Comparison of ENCODE assay signal across 8 mouse cellular contexts in the genomic region with DNA sequence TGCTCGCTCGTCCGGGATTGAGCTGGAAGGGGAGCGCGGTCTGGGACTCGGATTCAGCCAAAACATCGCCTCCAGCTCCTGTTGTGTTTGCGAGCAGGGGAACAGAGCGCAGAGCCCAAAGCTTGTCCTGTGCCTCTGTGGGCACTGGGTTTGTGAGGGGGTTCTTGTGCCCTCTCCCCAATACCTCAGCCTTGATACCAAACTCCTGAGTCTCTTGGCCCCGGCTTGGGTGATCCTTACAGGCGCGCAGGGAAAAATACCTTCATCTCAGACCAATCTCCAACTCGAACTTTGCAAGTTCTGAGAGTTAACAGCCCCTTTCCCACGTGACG. TPM values are rescaled to one million over a fixed set of nuclear protein-coding genes. Genes with fewer than 3 reads are reported as not detected.
DNase-seq lines count a peak whose midpoint lies in the region; ATAC-seq and TF ChIP-seq lines count a peak whose summit lies in the region.

No protein-coding gene starts in this region.

- WGBS in spleen, adult 2 months = 10% methylated on average over 15 of the region's 15 CpGs
- under 1% methylated on average over 14 of the region's 15 CpGs for WGBS in limb, embryonic 14.5 days
- WGBS in stomach, embryonic 16.5 days = 1% methylated on average over 15 of the region's 15 CpGs

- no peak for TF ChIP-seq CTCF in spleen, adult 2 months (IDR thresholded peaks at IDR 0.05; ENCODE audit: extremely low read depth, insufficient read depth, insufficient read length, insufficient replicate concordance)

- no peak for ATAC-seq in erythroblast, adult 5-6 weeks (replicated peaks; ENCODE audit: low FRiP score, poor library complexity, severe bottlenecking)
- no peak for ATAC-seq in limb, embryonic 14.5 days (ENCODE audit: low FRiP score, low read depth)
- no peak for ATAC-seq in stomach, embryonic 16.5 days (ENCODE audit: insufficient read depth, low FRiP score)

- peak overlapping the region; percentile 32 for H3K4me3 ChIP-seq in erythroblast, embryonic 14.5 days (replicated peaks)
- H3K4me3 ChIP-seq in spleen, adult 2 months (ENCODE audit: extremely low read depth, insufficient read depth, insufficient read length) = peak overlapping the region; percentile 65; the same call in 1 of the 2 replicates
- peak overlapping the region; percentile 89 for H3K4me3 ChIP-seq in limb, embryonic 14.5 days (replicated peaks; ENCODE audit: low read length)
- peak overlapping the region; percentile 98 for H3K4me3 ChIP-seq in stomach, embryonic 16.5 days (replicated peaks; ENCODE audit: low read length)

- no peaks in the 10 kb centered on the region for H3K36me3 ChIP-seq in erythroblast, embryonic 14.5 days (ENCODE audit: control insufficient read depth)
- H3K36me3 ChIP-seq in spleen, adult 2 months (ENCODE audit: control insufficient read depth, insufficient read depth, low read length) = no peaks in the 10 kb centered on the region
- H3K36me3 ChIP-seq in limb, embryonic 14.5 days (ENCODE audit: control insufficient read depth, insufficient read depth, low read length) = no peaks in the 10 kb centered on the region
- no peaks in the 10 kb centered on the region for H3K36me3 ChIP-seq in stomach, embryonic 16.5 days (ENCODE audit: control insufficient read depth, insufficient read depth, low read length)

- H3K27me3 ChIP-seq in erythroblast, embryonic 14.5 days (ENCODE audit: control insufficient read depth) = peaks cover 63% of the 10 kb centered on the region
- H3K27me3 ChIP-seq in spleen, adult 2 months (ENCODE audit: control insufficient read depth, insufficient read depth, low read length) = peaks cover 5% of the 10 kb centered on the region
- no peaks in the 10 kb centered on the region for H3K27me3 ChIP-seq in limb, embryonic 14.5 days (ENCODE audit: control insufficient read depth, insufficient read depth, low read length)
- H3K27me3 ChIP-seq in stomach, embryonic 16.5 days (ENCODE audit: control insufficient read depth, insufficient read depth, low read length) = no peaks in the 10 kb centered on the region

- peak overlapping the region; percentile 88 for H3K4me2 ChIP-seq in limb, embryonic 14.5 days (replicated peaks; ENCODE audit: low read depth, low read length, severe bottlenecking)
- peak overlapping the region; percentile 85 for H3K4me2 ChIP-seq in stomach, embryonic 16.5 days (ENCODE audit: low read depth, low read length)

- no peaks in the 10 kb centered on the region for H3K9me3 ChIP-seq in erythroblast, embryonic 14.5 days (ENCODE audit: control insufficient read depth, low read length)
- H3K9me3 ChIP-seq in limb, embryonic 14.5 days (ENCODE audit: control insufficient read depth, low read length) = no peaks in the 10 kb centered on the region
- no peaks in the 10 kb centered on the region for H3K9me3 ChIP-seq in stomach, embryonic 16.5 days (replicated peaks; ENCODE audit: control insufficient read depth, low read length)

- H3K27ac ChIP-seq in spleen, adult 2 months (ENCODE audit: insufficient read depth, low read length) = peak overlapping the region; percentile 61; the same call in 1 of the 2 replicates
- H3K27ac ChIP-seq in limb, embryonic 14.5 days (replicated peaks; ENCODE audit: low read depth, low read length) = peak overlapping the region; percentile 98
- H3K27ac ChIP-seq in stomach, embryonic 16.5 days (ENCODE audit: low read length) = peak overlapping the region; percentile 99

- no peak for DNase-seq in spleen, adult 2 months (ENCODE audit: low read depth in 1 of 2, low spot score in 2 of 2)
- no peak for DNase-seq in spleen, postnatal 14 days (ENCODE audit: low spot score in 2 of 2)
- DNase-seq in limb, embryonic 14.5 days (ENCODE audit: low spot score) = no peak
- no peak for DNase-seq in frontal cortex, postnatal 25 days (ENCODE audit: low spot score in 2 of 2)
- no peak for DNase-seq in frontal cortex, adult 2 months (ENCODE audit: extremely low spot score in 1 of 2, low spot score in 1 of 2)

- TF ChIP-seq POLR2A in spleen, adult 2 months (IDR thresholded peaks at IDR 0.05; ENCODE audit: low read depth, low read length) = no peak
- TF ChIP-seq POLR2A in limb, embryonic 14.5 days (IDR thresholded peaks at IDR 0.05; ENCODE audit: borderline replicate concordance, extremely low read depth, insufficient read depth, insufficient read length) = no peak

- peak overlapping the region; percentile 90 for H3K9ac ChIP-seq in limb, embryonic 14.5 days (ENCODE audit: low read depth, low read length, severe bottlenecking)
- peak overlapping the region; percentile 96 for H3K9ac ChIP-seq in stomach, embryonic 16.5 days (ENCODE audit: low read length)

- H3K4me1 ChIP-seq in erythroblast, embryonic 14.5 days (ENCODE audit: control insufficient read depth) = no peaks in the 10 kb centered on the region
- no peaks in the 10 kb centered on the region; the same call in 1 of the 2 replicates for H3K4me1 ChIP-seq in spleen, adult 2 months (ENCODE audit: control insufficient read depth, insufficient read depth, insufficient read length)
- H3K4me1 ChIP-seq in limb, embryonic 14.5 days (ENCODE audit: control insufficient read depth, insufficient read depth, low read length) = peaks cover 47% of the 10 kb centered on the region
- H3K4me1 ChIP-seq in stomach, embryonic 16.5 days (ENCODE audit: control insufficient read depth, insufficient read depth, low read length) = peaks cover 35% of the 10 kb centered on the region

RNA-seq across cellular contexts. Expression of a gene that starts 0.7 kb away (rescaled TPM):
- polyA plus RNA-seq in erythroblast, embryonic 14.5 days (2012) = 0.01 TPM in 1 of 2 replicates, not detected in the other
- total RNA-seq in erythroblast, adult 5-6 weeks (2015; ENCODE audit: low replicate concordance) = 0.84 and 1.5 TPM in 2 replicates
- total RNA-seq in erythroblast, adult 5-6 weeks (2017; ENCODE audit: low replicate concordance) = 0.56 and 1.3 TPM in 2 replicates
- 7.1 and 11.2 TPM in 2 replicates for polyA plus RNA-seq in spleen, adult 2 months (2012; rRNA removed)
- 21.8 and 25.1 TPM in 2 replicates for polyA plus RNA-seq in limb, embryonic 14.5 days (2012; rRNA removed)
- polyA plus RNA-seq in limb, embryonic 14.5 days (2014; fragmentation: Nextera tagmentation; extraction: Ambion mirVana) = 16.1 and 16.4 TPM in 2 replicates
- polyA plus RNA-seq in stomach, embryonic 16.5 days (2015; fragmentation: Nextera tagmentation; extraction: Ambion mirVana) = 8.4 and 8.7 TPM in 2 replicates
- polyA plus RNA-seq in frontal cortex, adult 2 months (2012; rRNA removed) = 6.4 and 6.8 TPM in 2 replicates

RNA-seq across cellular contexts. Expression of a gene that starts 40.9 kb away (rescaled TPM):
- polyA plus RNA-seq in erythroblast, embryonic 14.5 days (2012) = 3.7 and 3.9 TPM in 2 replicates
- total RNA-seq in erythroblast, adult 5-6 weeks (2015; ENCODE audit: low replicate concordance) = 55.6 and 67.6 TPM in 2 replicates
- total RNA-seq in erythroblast, adult 5-6 weeks (2017; ENCODE audit: low replicate concordance) = 108 and 119 TPM in 2 replicates
- 0.58 and 1.7 TPM in 2 replicates for polyA plus RNA-seq in spleen, adult 2 months (2012; rRNA removed)
- 13.8 and 16.1 TPM in 2 replicates for polyA plus RNA-seq in limb, embryonic 14.5 days (2012; rRNA removed)
- polyA plus RNA-seq in limb, embryonic 14.5 days (2014; fragmentation: Nextera tagmentation; extraction: Ambion mirVana) = 58.8 and 69.2 TPM in 2 replicates
- 55.9 and 56.0 TPM in 2 replicates for polyA plus RNA-seq in stomach, embryonic 16.5 days (2015; fragmentation: Nextera tagmentation; extraction: Ambion mirVana)
- polyA plus RNA-seq in frontal cortex, adult 2 months (2012; rRNA removed) = 0.23 and 0.24 TPM in 2 replicates

Comparison
In these comparisons a context has a peak if more than half of its experiments do, and no peak if none do; other contexts are left out.
1. H3K4me3 ChIP-seq: peak in every context shown above with its lines; median percentile 98 in stomach, embryonic 16.5 days; 89 in limb, embryonic 14.5 days; 65 in spleen, adult 2 months; 32 in erythroblast, embryonic 14.5 days.